ENCODE assay signal across 14 mouse cellular contexts in the genomic region with DNA sequence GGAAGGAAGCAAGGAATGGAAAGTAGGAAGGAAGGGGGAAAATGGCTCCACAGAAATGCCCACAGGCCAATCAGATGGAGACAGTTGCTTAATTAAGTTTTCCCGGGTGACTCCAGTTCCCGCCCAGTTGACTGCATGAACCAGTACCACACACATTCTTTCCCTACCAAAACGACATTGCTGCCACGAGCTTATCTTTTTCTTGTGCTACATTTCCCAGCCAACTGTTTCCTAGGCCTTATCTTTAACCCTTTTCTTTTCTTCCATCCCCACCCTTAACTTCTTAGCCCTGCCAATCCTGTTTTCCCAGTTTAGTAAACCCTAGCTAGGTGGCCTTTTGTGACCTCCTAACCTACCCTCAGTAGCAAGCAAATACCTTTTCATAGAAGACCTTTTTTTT. TPM values are rescaled to one million over a fixed set of nuclear protein-coding genes. Genes with fewer than 3 reads are reported as not detected.
DNase-seq lines count a peak whose midpoint lies in the region; ATAC-seq lines count a peak whose summit lies in the region.
"Had no signal": no experiment of that assay in that cellular context is flagged by ENCODE, and none has a peak within 500 bp of the region (broad histone marks: within the 10 kb centered on the region; RNA-seq: fewer than 3 reads in every experiment).

No protein-coding gene starts in this region.

- no peak for DNase-seq in kidney, adult 8-10 months
- no peak for DNase-seq in right cerebral cortex, postnatal 25 days
- DNase-seq in right cerebral cortex, adult 2 months (ENCODE audit: low spot score in 2 of 2): no peak
- DNase-seq: cerebellum, adult 18-20 months had no signal

- no peak overlapping the region for H3K9ac ChIP-seq in kidney, embryonic 16.5 days (replicated peaks; ENCODE audit: low read length)
- H3K9ac ChIP-seq in liver, embryonic 12.5 days: 0 out of 2 replicates have a peak overlapping the region, but pooled peaks have one; percentile 36
- H3K9ac ChIP-seq in stomach, embryonic 16.5 days (ENCODE audit: low read length): no peak overlapping the region
- H3K9ac ChIP-seq: limb, embryonic 15.5 days had no signal

- H3K9me3 ChIP-seq in erythroblast, embryonic 14.5 days (ENCODE audit: control insufficient read depth, low read length): peaks cover 5% of the 10 kb centered on the region
- no peaks in the 10 kb centered on the region for H3K9me3 ChIP-seq in kidney, embryonic 16.5 days (ENCODE audit: low read length)
- no peaks in the 10 kb centered on the region for H3K9me3 ChIP-seq in liver, embryonic 12.5 days (replicated peaks)
- no peaks in the 10 kb centered on the region for H3K9me3 ChIP-seq in stomach, embryonic 16.5 days (replicated peaks; ENCODE audit: control insufficient read depth, low read length)
- H3K9me3 ChIP-seq: forebrain, embryonic 10.5 days; G1E; limb, embryonic 15.5 days had no signal

- 0 out of 2 replicates have a peak overlapping the region, but pooled peaks have one; percentile 20 for H3K27ac ChIP-seq in kidney, embryonic 16.5 days (ENCODE audit: low read length)
- peak overlapping the region; percentile 88 for H3K27ac ChIP-seq in liver, embryonic 12.5 days
- peak overlapping the region; percentile 87 for H3K27ac ChIP-seq in stomach, embryonic 16.5 days (ENCODE audit: low read length)
- H3K27ac ChIP-seq: forebrain, embryonic 10.5 days; limb, embryonic 15.5 days had no signal

- 50% methylated on average over 4 of the region's 4 CpGs for WGBS in kidney, embryonic 16.5 days
- 3% methylated on average over 4 of the region's 4 CpGs for WGBS in liver, embryonic 12.5 days (ENCODE audit: insufficient replicate concordance)
- WGBS in stomach, embryonic 16.5 days: 36% methylated on average over 4 of the region's 4 CpGs

- no peak overlapping the region for H3K4me2 ChIP-seq in kidney, embryonic 16.5 days (replicated peaks; ENCODE audit: low read depth, low read length)
- peak overlapping the region; percentile 73 for H3K4me2 ChIP-seq in liver, embryonic 12.5 days
- 0 out of 2 replicates have a peak overlapping the region, but pooled peaks have one; percentile 29 for H3K4me2 ChIP-seq in stomach, embryonic 16.5 days (ENCODE audit: low read depth, low read length)
- H3K4me2 ChIP-seq: limb, embryonic 15.5 days; midbrain, embryonic 11.5 days had no signal

- H3K36me3 ChIP-seq in erythroblast, embryonic 14.5 days (ENCODE audit: control insufficient read depth): no peaks in the 10 kb centered on the region
- H3K36me3 ChIP-seq in kidney, embryonic 16.5 days (ENCODE audit: insufficient read depth, low read length): no peaks in the 10 kb centered on the region
- no peaks in the 10 kb centered on the region for H3K36me3 ChIP-seq in liver, embryonic 12.5 days
- no peaks in the 10 kb centered on the region for H3K36me3 ChIP-seq in stomach, embryonic 16.5 days (ENCODE audit: control insufficient read depth, insufficient read depth, low read length)
- H3K36me3 ChIP-seq: forebrain, embryonic 10.5 days; G1E; limb, embryonic 15.5 days had no signal

- peak overlapping the region; percentile 61 for H3K4me3 ChIP-seq in erythroblast, embryonic 14.5 days (replicated peaks)
- H3K4me3 ChIP-seq in kidney, embryonic 16.5 days (ENCODE audit: low read length): no peak overlapping the region
- peak overlapping the region; percentile 44; the same call in 1 of the 2 replicates for H3K4me3 ChIP-seq in liver, embryonic 12.5 days
- no peak overlapping the region for H3K4me3 ChIP-seq in stomach, embryonic 16.5 days (replicated peaks; ENCODE audit: low read length)
- H3K4me3 ChIP-seq: forebrain, embryonic 10.5 days; limb, embryonic 15.5 days had no signal

- no peak for ATAC-seq in erythroblast, adult 5-6 weeks (replicated peaks; ENCODE audit: low FRiP score, poor library complexity, severe bottlenecking)
- ATAC-seq in kidney, embryonic 16.5 days (ENCODE audit: low FRiP score, low TSS enrichment): no peak
- ATAC-seq in liver, embryonic 12.5 days: peak; percentile 10; the same call in 1 of the 2 replicates
- ATAC-seq in stomach, embryonic 16.5 days (ENCODE audit: insufficient read depth, low FRiP score): peak; percentile 68; the same call in 1 of the 2 replicates
- ATAC-seq: inflammation-experienced regulatory T-cells, adult 6 months had no signal

- no peaks in the 10 kb centered on the region for H3K27me3 ChIP-seq in erythroblast, embryonic 14.5 days (ENCODE audit: control insufficient read depth)
- no peaks in the 10 kb centered on the region for H3K27me3 ChIP-seq in kidney, embryonic 16.5 days (ENCODE audit: insufficient read depth, low read length)
- H3K27me3 ChIP-seq in liver, embryonic 12.5 days (replicated peaks): no peaks in the 10 kb centered on the region
- no peaks in the 10 kb centered on the region for H3K27me3 ChIP-seq in stomach, embryonic 16.5 days (ENCODE audit: control insufficient read depth, insufficient read depth, low read length)
- H3K27me3 ChIP-seq: limb, embryonic 15.5 days had no signal

- H3K4me1 ChIP-seq in erythroblast, embryonic 14.5 days (ENCODE audit: control insufficient read depth): peaks cover 44% of the 10 kb centered on the region
- 0 out of 2 replicates have a peak, but pooled peaks cover 5% of the 10 kb centered on the region for H3K4me1 ChIP-seq in kidney, embryonic 16.5 days (ENCODE audit: insufficient read depth, low read length)
- peaks cover 39% of the 10 kb centered on the region for H3K4me1 ChIP-seq in liver, embryonic 12.5 days
- H3K4me1 ChIP-seq in stomach, embryonic 16.5 days (ENCODE audit: control insufficient read depth, insufficient read depth, low read length): 0 out of 2 replicates have a peak, but pooled peaks cover 4% of the 10 kb centered on the region
- H3K4me1 ChIP-seq: forebrain, embryonic 10.5 days had no signal

RNA-seq across cellular contexts. Expression of a gene that starts 7.9 kb away (rescaled TPM):
- 0.95 and 1.2 TPM in 2 replicates for polyA plus RNA-seq in erythroblast, embryonic 14.5 days (2012)
- 13.6 TPM in 2 replicates for total RNA-seq in erythroblast, adult 5-6 weeks (2015; ENCODE audit: low replicate concordance)
- 4.9 and 8.2 TPM in 2 replicates for total RNA-seq in erythroblast, adult 5-6 weeks (2017; ENCODE audit: low replicate concordance)
- polyA plus RNA-seq in kidney, embryonic 16.5 days (2015; fragmentation: Nextera tagmentation; extraction: Ambion mirVana): 28.8 and 35.4 TPM in 2 replicates
- 17.3 and 17.9 TPM in 2 replicates for polyA plus RNA-seq in liver, embryonic 12.5 days (2016; fragmentation: Nextera tagmentation; extraction: Ambion mirVana)
- 28.7 and 31.8 TPM in 2 replicates for polyA plus RNA-seq in stomach, embryonic 16.5 days (2015; fragmentation: Nextera tagmentation; extraction: Ambion mirVana)

Comparison
In these comparisons a context has a peak if more than half of its experiments do, and no peak if none do; other contexts are left out.
1. H3K4me3 ChIP-seq: peak in erythroblast, embryonic 14.5 days (single experiment) and liver, embryonic 12.5 days (single experiment); none in kidney, embryonic 16.5 days (single experiment) and stomach, embryonic 16.5 days (single experiment).
2. ATAC-seq: peak in liver, embryonic 12.5 days (single experiment) and stomach, embryonic 16.5 days (single experiment); none in erythroblast, adult 5-6 weeks (single experiment) and kidney, embryonic 16.5 days (single experiment).
3. H3K27ac ChIP-seq: peak in every context shown above with its lines; median percentile 88 in liver, embryonic 12.5 days; 87 in stomach, embryonic 16.5 days; 20 in kidney, embryonic 16.5 days.